Mouse (Mus musculus): ENCODE measurements around the gene Olfr1196.
"Not testable (repeated sequence)": the region's sequence is repeated elsewhere in the genome, so short reads cannot be mapped to it uniquely, and the experiment has no call there.

Olfr1196 gene

GRCm38 (mm10) chr2:88704497-88704896 lies at the start of gene Olfr1196:
Gene Olfr1196 (minus strand): TSS chr2:88704597.
- no peak for DNase-seq

- DNase-seq = no peak
Observed at GRCm38 (mm10) chr2:88751270-88751669, 46.9 kb upstream of the Olfr1196 start, which contains the start of gene Olfr1198. Gene Olfr1198 (minus strand): TSS chr2:88751370.

DNA sequence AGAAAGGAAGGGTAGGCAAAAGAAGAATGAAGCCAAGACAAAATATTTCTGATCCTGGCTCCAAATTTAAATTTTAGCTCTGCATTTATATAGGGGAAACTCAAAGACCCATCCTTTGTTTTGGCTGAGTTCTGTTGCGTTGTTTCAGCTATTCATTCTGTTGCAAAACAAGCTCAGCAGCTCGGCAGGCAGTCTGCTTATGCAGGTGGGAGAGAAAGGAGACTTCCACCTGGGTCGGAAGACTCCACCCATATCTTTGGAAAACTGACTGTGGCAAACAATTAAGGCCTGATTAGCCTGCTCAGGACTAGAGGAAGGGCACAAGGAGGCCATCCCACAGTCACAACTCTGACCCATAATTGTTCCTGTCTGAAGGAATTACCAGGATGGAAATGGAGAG lies 39.0 kb upstream of the Olfr1196 start:
- DNase-seq = no peak

DNA sequence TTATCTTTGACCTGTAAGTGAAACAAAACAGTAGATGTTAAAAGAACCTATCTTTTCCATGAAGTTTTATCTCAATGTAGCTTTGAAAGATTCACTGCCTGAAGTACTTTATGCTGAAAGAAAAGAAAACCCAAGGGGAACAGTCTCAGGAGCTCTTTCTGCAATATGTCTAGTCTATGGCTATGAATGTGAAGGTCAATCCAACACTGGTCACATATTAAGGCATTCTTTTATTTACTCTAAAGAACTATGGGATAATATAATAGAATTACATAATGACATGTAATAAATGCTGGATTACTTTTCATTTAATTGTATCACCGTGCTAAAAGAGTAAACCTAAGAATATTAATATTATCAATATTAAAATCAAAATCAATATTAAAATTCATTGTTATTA lies 27.9 kb upstream of the Olfr1196 start, which contains the start of gene Olfr1197:
Gene Olfr1197 (minus strand): TSS at position 101 of the 400 bp plus-strand sequence.
- DNase-seq = no peak

DNA sequence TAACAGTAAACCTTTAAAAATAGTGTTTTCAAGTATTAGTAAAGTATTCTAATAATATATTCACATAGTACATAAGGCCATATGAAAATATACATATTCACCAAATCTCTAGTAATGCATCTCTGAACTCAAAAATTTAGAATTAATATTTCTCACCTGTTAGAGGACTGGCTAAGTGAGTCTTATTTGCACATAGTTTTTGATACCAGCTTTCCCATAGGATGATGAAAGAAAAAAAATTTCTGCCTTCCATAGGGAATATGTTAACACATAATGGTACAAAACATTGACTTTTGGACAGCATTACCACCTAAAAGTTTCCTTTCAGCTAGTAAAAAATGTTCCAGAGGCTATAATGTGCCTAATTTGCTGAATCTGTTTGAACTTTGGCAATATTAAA lies 15.3 kb downstream of the Olfr1196 start, which contains the start of gene Olfr1195:
Gene Olfr1195 (minus strand): TSS at position 101 of the 400 bp plus-strand sequence.
- DNase-seq = no peak

DNA sequence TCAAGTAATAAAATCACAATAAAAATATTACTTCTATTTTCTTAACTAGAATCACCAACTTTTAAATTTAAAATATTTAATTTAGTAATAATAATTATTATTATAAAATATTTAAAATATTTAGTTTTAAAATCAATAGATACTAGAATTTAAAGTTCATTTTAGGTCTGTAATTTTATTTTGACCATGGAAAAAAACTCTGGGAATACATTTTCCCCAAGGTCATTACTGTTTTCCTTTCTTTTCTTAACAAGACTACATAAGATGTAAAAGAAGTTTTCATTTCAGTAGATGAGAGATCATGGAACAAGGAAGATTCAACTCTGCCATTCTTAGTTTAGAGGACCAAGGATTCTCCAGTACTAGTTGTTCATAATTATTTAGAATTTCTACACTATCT lies 29.1 kb downstream of the Olfr1196 start, which contains the start of gene Olfr1193:
Gene Olfr1193 (plus strand): TSS at position 301 of the 400 bp plus-strand sequence.
- not testable (repeated sequence) for DNase-seq

DNA sequence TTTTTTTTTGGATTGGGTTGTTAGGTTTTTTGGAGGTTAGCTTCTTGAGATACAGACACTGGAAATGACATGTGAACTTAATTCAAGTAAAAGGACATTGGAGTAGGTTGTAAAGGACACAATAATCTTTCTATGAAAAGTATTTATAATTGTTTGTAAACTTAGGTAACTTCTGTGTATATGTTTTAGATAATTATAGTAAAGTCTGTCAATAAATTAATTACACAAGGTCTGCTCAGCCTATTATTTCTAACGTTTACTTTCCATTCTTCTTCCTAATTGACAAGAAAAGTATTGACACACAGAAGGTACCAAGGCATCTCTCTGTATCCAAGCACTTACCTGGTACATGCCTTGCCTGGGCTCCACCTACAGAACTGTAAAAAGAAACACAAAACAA lies 56.2 kb downstream of the Olfr1196 start, which contains the start of gene Olfr1192-ps1:
Gene Olfr1192-ps1 (plus strand): TSS at position 301 of the 400 bp plus-strand sequence.
- no peak for DNase-seq

Measured in lung, postnatal 36 days (tissue).